Mouse (Mus musculus) granulocyte monocyte progenitor cell, adult 5-6 weeks (primary cell): ENCODE data around the gene Fxyd3. TPM values are rescaled to one million over a fixed set of nuclear protein-coding genes. Genes with fewer than 3 reads are reported as not detected.
A peak's percentile ranks its signal among the peaks of the same experiment; 100 is the strongest.

Experiments
- ATAC-seq: replicated peaks from 2 replicates; pipeline ENCODE4 v1.8.0; 2016; ENCODE audit warnings: mild to moderate bottlenecking, moderate TSS enrichment, inconsistent platforms; ENCODE audit not compliant: poor library complexity, severe bottlenecking
- total RNA-seq, 2 experiments: library from RNA; stranded (forward) in 1 of 2; stranded (reverse) in 1 of 2; fragments of 200-712, 200-1000 nt in 1 of 2; fragments of >200 nt in 1 of 2; fragmentation: Nextera tagmentation in 1 of 2; gene quantifications; 2 replicates each; pipeline ENCODE4 v1.2.3; 2014 to 2017

The Fxyd3 gene
- total RNA-seq, 2 experiments from 2014 or later = not detected

GRCm38 (mm10) chr7:31099612-31099982 lies 23.1 kb upstream of the Fxyd3 start:
- ATAC-seq = no peak

GRCm38 (mm10) chr7:31098697-31099611 lies 22.4 kb upstream of the Fxyd3 start:
- no peak for ATAC-seq

GRCm38 (mm10) chr7:31097583-31098248 lies 21.2 kb upstream of the Fxyd3 start:
- peak; percentile 81 for ATAC-seq

- ATAC-seq = no peak
Measured at GRCm38 (mm10) chr7:31096892-31097564, 20.5 kb upstream of the Fxyd3 start.

- ATAC-seq = peak; percentile 31
Measured at GRCm38 (mm10) chr7:31094774-31095501, 18.4 kb upstream of the Fxyd3 start.

- peak; percentile 79 for ATAC-seq
Measured at GRCm38 (mm10) chr7:31089721-31090120, 13.2 kb upstream of the Fxyd3 start.

GRCm38 (mm10) chr7:31088206-31088605 lies 11.7 kb upstream of the Fxyd3 start:
- no peak for ATAC-seq

GRCm38 (mm10) chr7:31087262-31087661 lies 10.8 kb upstream of the Fxyd3 start:
- no peak for ATAC-seq

GRCm38 (mm10) chr7:31086175-31086755 lies 9.8 kb upstream of the Fxyd3 start:
- no peak for ATAC-seq

GRCm38 (mm10) chr7:31085171-31085570 lies 8.7 kb upstream of the Fxyd3 start:
- no peak for ATAC-seq

- no peak for ATAC-seq
Measured at GRCm38 (mm10) chr7:31084140-31084539, 7.6 kb upstream of the Fxyd3 start.

- no peak for ATAC-seq
Measured at GRCm38 (mm10) chr7:31082831-31083588, 6.5 kb upstream of the Fxyd3 start.

- ATAC-seq = no peak
Measured at GRCm38 (mm10) chr7:31082106-31082505, 5.6 kb upstream of the Fxyd3 start.

- ATAC-seq = no peak
Measured at GRCm38 (mm10) chr7:31081106-31081505, 4.6 kb upstream of the Fxyd3 start.

GRCm38 (mm10) chr7:31080611-31081010 lies 4.1 kb upstream of the Fxyd3 start:
- ATAC-seq = no peak

GRCm38 (mm10) chr7:31079670-31080069 lies 3.2 kb upstream of the Fxyd3 start:
- ATAC-seq = no peak

- peak; percentile 78 for ATAC-seq
Measured at GRCm38 (mm10) chr7:31077885-31078445, 1.5 kb upstream of the Fxyd3 start.

GRCm38 (mm10) chr7:31077470-31077869 lies 966 bp upstream of the Fxyd3 start:
- no peak for ATAC-seq

- ATAC-seq = no peak
Measured at GRCm38 (mm10) chr7:31074713-31075069, 1.8 kb downstream of the Fxyd3 start.
